Mouse (Mus musculus): Measurements from ENCODE around the gene Tmem101. TPM values are rescaled to one million over a fixed set of nuclear protein-coding genes. Genes with fewer than 3 reads are reported as not detected.

Tmem101 gene
- polyA plus RNA-seq, 2 experiments: 7.8 to 8.9 TPM

DNA sequence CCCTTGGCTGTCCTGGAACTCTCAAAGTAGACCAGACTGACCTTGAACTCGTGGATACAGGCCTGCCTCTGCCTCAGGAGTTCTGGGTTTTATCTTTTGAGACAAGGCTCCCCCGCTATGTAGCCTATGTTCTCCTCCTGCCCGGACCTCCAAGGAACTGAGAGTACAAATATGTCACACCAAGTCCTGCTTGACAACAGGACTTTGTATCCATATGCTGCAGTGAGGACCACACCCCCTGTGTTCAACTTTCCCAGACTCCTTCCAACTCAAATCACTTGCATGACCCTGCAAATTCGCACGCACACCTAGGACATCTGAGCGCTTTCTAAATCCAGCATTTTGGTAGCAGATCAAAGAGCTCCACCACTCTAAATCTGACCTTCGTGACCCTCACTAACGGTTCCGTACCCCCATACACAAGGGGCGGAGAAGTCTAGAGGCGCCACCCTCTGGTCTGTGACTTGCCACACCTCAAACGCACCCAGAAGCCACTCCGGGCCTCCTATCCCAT, 11.2 kb downstream of the Tmem101 start:
- H3K4me2 ChIP-seq (ENCODE audit: low read depth): peak overlapping the region; percentile 66
- H3K4me3 ChIP-seq (ENCODE audit: insufficient read depth in 1 of 2, low read depth in 2 of 2, low read length in 2 of 2): peak overlapping the region in 1 of 2 experiments; percentile 56; a peak in 3 of 4 replicates
- H3K4me1 ChIP-seq (replicated peaks; ENCODE audit: control insufficient read depth in 2 of 2, insufficient read depth in 2 of 2, low read length in 1 of 2): peaks cover 0 to 5% of the 10 kb centered on the region in 2 experiments; a peak in 3 of 4 replicates
- no peak overlapping the region for H3K27ac ChIP-seq
- TF ChIP-seq EP300 (IDR thresholded peaks at IDR 0.05; ENCODE audit: low read depth): no peak
- TF ChIP-seq CTCF (IDR thresholded peaks at IDR 0.05; ENCODE audit: low read depth): peak; percentile 37
- H3K36me3 ChIP-seq (replicated peaks; ENCODE audit: control insufficient read depth, insufficient read depth, low read depth): no peaks in the 10 kb centered on the region; the same call in 1 of the 2 replicates
- peaks cover 39% of the 10 kb centered on the region for H3K27me3 ChIP-seq (ENCODE audit: control insufficient read depth, insufficient read depth, low read length)
- peak in 1 of 3 experiments; percentile 41 for DNase-seq (ENCODE audit: low read depth in 3 of 3, low spot score in 3 of 3)
- ATAC-seq (ENCODE audit: insufficient read depth): peak; percentile 63; the same call in 1 of the 2 replicates
- no peaks in the 10 kb centered on the region for H3K9me3 ChIP-seq (ENCODE audit: control insufficient read depth, low read length)
- WGBS (ENCODE audit: insufficient replicate concordance): 19% methylated on average over 13 of the region's 13 CpGs
- H3K9ac ChIP-seq (replicated peaks): no peak overlapping the region

DNA sequence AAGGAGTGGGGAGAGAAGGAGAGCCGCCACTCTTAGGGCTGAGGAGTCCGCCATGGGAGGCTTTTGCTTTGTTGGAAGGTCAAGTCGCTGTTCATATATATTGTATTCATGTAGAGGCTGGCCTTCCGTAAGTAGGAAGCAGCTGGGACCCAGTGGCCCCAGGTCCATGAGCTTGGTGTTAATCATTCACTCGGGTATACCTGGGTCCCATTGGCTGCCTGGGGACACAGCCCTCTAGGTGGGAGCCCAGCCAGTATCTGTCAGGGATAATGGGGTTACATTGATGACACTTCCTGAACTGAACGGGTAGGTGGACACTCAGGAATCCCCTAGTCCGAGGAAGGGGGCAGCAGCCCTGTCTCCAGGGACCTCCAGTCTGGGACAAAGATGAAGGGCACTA, 13.8 kb downstream of the Tmem101 start:
- H3K27ac ChIP-seq: no peak overlapping the region
- TF ChIP-seq EP300 (IDR thresholded peaks at IDR 0.05; ENCODE audit: low read depth) (no peak), CTCF (IDR thresholded peaks at IDR 0.05; ENCODE audit: low read depth) (no peak)
- H3K9ac ChIP-seq (replicated peaks): no peak overlapping the region
- ATAC-seq (ENCODE audit: insufficient read depth): peak; percentile 50; the same call in 1 of the 2 replicates
- no peaks in the 10 kb centered on the region for H3K9me3 ChIP-seq (ENCODE audit: control insufficient read depth, low read length)
- 50% methylated on average over 7 of the region's 7 CpGs for WGBS (ENCODE audit: insufficient replicate concordance)
- peaks cover 0 to 5% of the 10 kb centered on the region in 2 experiments; a peak in 3 of 4 replicates for H3K4me1 ChIP-seq (replicated peaks; ENCODE audit: control insufficient read depth in 2 of 2, insufficient read depth in 2 of 2, low read length in 1 of 2)
- DNase-seq (ENCODE audit: low read depth in 3 of 3, low spot score in 3 of 3): no peak
- H3K4me2 ChIP-seq (ENCODE audit: low read depth): 0 out of 2 replicates have a peak overlapping the region, but pooled peaks have one; percentile 2
- H3K36me3 ChIP-seq (replicated peaks; ENCODE audit: control insufficient read depth, insufficient read depth, low read depth): no peaks in the 10 kb centered on the region
- peaks cover 30% of the 10 kb centered on the region for H3K27me3 ChIP-seq (ENCODE audit: control insufficient read depth, insufficient read depth, low read length)
- H3K4me3 ChIP-seq (ENCODE audit: insufficient read depth in 1 of 2, low read depth in 2 of 2, low read length in 2 of 2): no peak overlapping the region

DNA sequence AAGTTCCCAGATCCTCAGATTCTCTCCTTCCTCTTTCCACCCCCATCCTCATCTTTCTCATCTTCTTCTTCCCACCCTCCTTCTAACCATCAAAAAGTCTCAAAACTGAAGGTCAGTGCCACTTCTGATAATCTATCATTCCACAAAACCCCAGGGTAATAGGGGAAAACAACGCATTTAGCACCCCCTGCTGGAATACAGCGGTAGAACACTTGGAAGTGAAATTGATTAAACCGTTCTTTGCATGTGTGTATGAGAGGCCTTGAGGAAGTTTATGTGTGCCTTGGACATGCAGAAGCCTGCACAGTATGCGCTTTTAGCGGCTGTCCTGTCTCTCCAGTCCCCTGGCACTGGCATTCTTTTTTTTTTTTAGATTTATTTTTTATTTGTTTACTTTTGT, 15.7 kb downstream of the Tmem101 start:
- Histone ChIP-seq H3K9me3 (ENCODE audit: control insufficient read depth, low read length) (no peaks in the 10 kb centered on the region), H3K4me3 (ENCODE audit: insufficient read depth in 1 of 2, low read depth in 2 of 2, low read length in 2 of 2) (no peak overlapping the region), H3K27me3 (ENCODE audit: control insufficient read depth, insufficient read depth, low read length) (peaks cover 12% of the 10 kb centered on the region), H3K36me3 (replicated peaks; ENCODE audit: control insufficient read depth, insufficient read depth, low read depth) (no peaks in the 10 kb centered on the region), H3K27ac (no peak overlapping the region), H3K4me1 (replicated peaks; ENCODE audit: control insufficient read depth in 2 of 2, insufficient read depth in 2 of 2, low read length in 1 of 2) (no peaks in the 10 kb centered on the region; a peak in 1 of 4 replicates), H3K9ac (replicated peaks) (no peak overlapping the region), H3K4me2 (ENCODE audit: low read depth) (no peak overlapping the region)
- WGBS (ENCODE audit: insufficient replicate concordance): 2% methylated on average over 5 of the region's 5 CpGs
- TF ChIP-seq EP300 (IDR thresholded peaks at IDR 0.05; ENCODE audit: low read depth) (no peak), CTCF (IDR thresholded peaks at IDR 0.05; ENCODE audit: low read depth) (peak; percentile 86)
- DNase-seq (ENCODE audit: low read depth in 3 of 3, low spot score in 3 of 3) (peak in 1 of 3 experiments; percentile 62), ATAC-seq (ENCODE audit: insufficient read depth) (no peak)

- no peak overlapping the region for H3K9ac ChIP-seq (replicated peaks)
These were observed 17.8 kb downstream of the Tmem101 start for GRCm38 (mm10) chr11:102138447-102138740.

GRCm38 (mm10) chr11:102137625-102138446, 18.4 kb downstream of the Tmem101 start:
- WGBS (ENCODE audit: insufficient replicate concordance): 23% methylated on average over 13 of the region's 13 CpGs
- no peaks in the 10 kb centered on the region for H3K9me3 ChIP-seq (ENCODE audit: control insufficient read depth, low read length)
- H3K9ac ChIP-seq (replicated peaks): no peak overlapping the region
- no peaks in the 10 kb centered on the region for H3K4me1 ChIP-seq (replicated peaks; ENCODE audit: control insufficient read depth in 2 of 2, insufficient read depth in 2 of 2, low read length in 1 of 2)
- no peak overlapping the region for H3K27ac ChIP-seq
- no peak overlapping the region for H3K4me3 ChIP-seq (ENCODE audit: insufficient read depth in 1 of 2, low read depth in 2 of 2, low read length in 2 of 2)
- ATAC-seq (ENCODE audit: insufficient read depth) (no peak), DNase-seq (ENCODE audit: low read depth in 3 of 3, low spot score in 3 of 3) (no peak)
- TF ChIP-seq CTCF (IDR thresholded peaks at IDR 0.05; ENCODE audit: low read depth) (no peak; the same call in 1 of the 2 replicates), EP300 (IDR thresholded peaks at IDR 0.05; ENCODE audit: low read depth) (no peak)
- no peaks in the 10 kb centered on the region; the same call in 1 of the 2 replicates for H3K27me3 ChIP-seq (ENCODE audit: control insufficient read depth, insufficient read depth, low read length)
- H3K36me3 ChIP-seq (replicated peaks; ENCODE audit: control insufficient read depth, insufficient read depth, low read depth): no peaks in the 10 kb centered on the region
- H3K4me2 ChIP-seq (ENCODE audit: low read depth): peak overlapping the region; percentile 28

More at GRCm38 (mm10) chr11:102138447-102138740, 17.8 kb downstream of the Tmem101 start:
- peaks cover under 1% of the 10 kb centered on the region; the same call in 1 of the 2 replicates for H3K27me3 ChIP-seq (ENCODE audit: control insufficient read depth, insufficient read depth, low read length)
- H3K4me3 ChIP-seq (ENCODE audit: insufficient read depth in 1 of 2, low read depth in 2 of 2, low read length in 2 of 2): no peak overlapping the region
- H3K4me1 ChIP-seq (replicated peaks; ENCODE audit: control insufficient read depth in 2 of 2, insufficient read depth in 2 of 2, low read length in 1 of 2): no peaks in the 10 kb centered on the region
- H3K4me2 ChIP-seq (ENCODE audit: low read depth): peak overlapping the region; percentile 28
- H3K27ac ChIP-seq: no peak overlapping the region
- H3K9me3 ChIP-seq (ENCODE audit: control insufficient read depth, low read length): no peaks in the 10 kb centered on the region
- no peaks in the 10 kb centered on the region for H3K36me3 ChIP-seq (replicated peaks; ENCODE audit: control insufficient read depth, insufficient read depth, low read depth)
- DNase-seq (ENCODE audit: low read depth in 3 of 3, low spot score in 3 of 3) (no peak), ATAC-seq (ENCODE audit: insufficient read depth) (no peak)
- TF ChIP-seq CTCF (IDR thresholded peaks at IDR 0.05; ENCODE audit: low read depth) (peak; percentile 96), EP300 (IDR thresholded peaks at IDR 0.05; ENCODE audit: low read depth) (no peak)
- under 1% methylated on average over 18 of the region's 18 CpGs for WGBS (ENCODE audit: insufficient replicate concordance)

Measured in liver, embryonic 14.5 days (tissue).